Mouse (Mus musculus) heart, embryonic 11.5 days (tissue): Measurements from ENCODE around the gene Gtpbp10. TPM values are rescaled to one million over a fixed set of nuclear protein-coding genes. Genes with fewer than 3 reads are reported as not detected.

ENCODE experiments used
- ATAC-seq: fragments of 200-750 bp; cut with Nextera tagmentation; replicated peaks from 2 replicates; pipeline ENCODE4 v1.8.0; 2017; ENCODE audit warnings: moderate library complexity; ENCODE audit not compliant: insufficient number of reproducible peaks, low FRiP score, low TSS enrichment
- H3K27ac ChIP-seq: fragments of 300-500 bp; sonication (generic); 2 replicates; pipeline ENCODE4 v1.5.1; 2014; ENCODE audit warnings: mild to moderate bottlenecking, low read depth, low read length
- H3K27me3 ChIP-seq: fragments of 300-500 bp; sonication (generic); 2 replicates; pipeline ENCODE4 v1.6.1; 2014; ENCODE audit warnings: mild to moderate bottlenecking, low read length, mixed read lengths; ENCODE audit not compliant: control insufficient read depth, insufficient read depth
- H3K36me3 ChIP-seq: fragments of 300-500 bp; sonication (generic); 2 replicates; pipeline ENCODE4 v1.6.1; 2014; ENCODE audit warnings: mild to moderate bottlenecking, low read length, moderate library complexity, mixed read lengths; ENCODE audit not compliant: control insufficient read depth, insufficient read depth
- H3K4me1 ChIP-seq: fragments of 300-500 bp; sonication (generic); 2 replicates; pipeline ENCODE4 v1.6.1; 2014; ENCODE audit warnings: low read length; ENCODE audit not compliant: control insufficient read depth, insufficient read depth
- H3K4me2 ChIP-seq: fragments of 300-500 bp; sonication (generic); 2 replicates; pipeline ENCODE4 v1.6.1; 2014; ENCODE audit warnings: mild to moderate bottlenecking, moderate library complexity
- H3K4me3 ChIP-seq: fragments of 300-500 bp; sonication (generic); 2 replicates; pipeline ENCODE4 v1.5.1; 2014; ENCODE audit warnings: low read depth, low read length
- H3K9ac ChIP-seq: fragments of 300-500 bp; sonication (generic); 2 replicates; pipeline ENCODE4 v1.6.1; 2014; ENCODE audit warnings: mild to moderate bottlenecking, low read depth, low read length, moderate library complexity
- H3K9me3 ChIP-seq: fragments of 300-500 bp; sonication (generic); replicated peaks from 2 replicates; pipeline ENCODE4 v1.6.1; 2016; ENCODE audit warnings: low read length; ENCODE audit not compliant: control insufficient read depth
- WGBS: fragments of 180-500 bp; shearing (Covaris S2); extraction: QIAGEN DNeasy Blood & Tissue Kit; methylation state at CpG from one replicate; pipeline ENCODE4 v1.1.7; 2014; ENCODE audit not compliant: insufficient replicate concordance; 5-methylcytosine and 5-hydroxymethylcytosine counted together
- polyA plus RNA-seq: library from polyadenylated mRNA; unstranded; fragments of >200 nt; fragmentation: Nextera tagmentation; extraction: Ambion mirVana; gene quantifications from 2 replicates; pipeline ENCODE4 v1.2.1, GENCODE M21; 2014

Gtpbp10 gene
- polyA plus RNA-seq, 1 experiment from 2014 or later, result 21.3 TPM

DNA sequence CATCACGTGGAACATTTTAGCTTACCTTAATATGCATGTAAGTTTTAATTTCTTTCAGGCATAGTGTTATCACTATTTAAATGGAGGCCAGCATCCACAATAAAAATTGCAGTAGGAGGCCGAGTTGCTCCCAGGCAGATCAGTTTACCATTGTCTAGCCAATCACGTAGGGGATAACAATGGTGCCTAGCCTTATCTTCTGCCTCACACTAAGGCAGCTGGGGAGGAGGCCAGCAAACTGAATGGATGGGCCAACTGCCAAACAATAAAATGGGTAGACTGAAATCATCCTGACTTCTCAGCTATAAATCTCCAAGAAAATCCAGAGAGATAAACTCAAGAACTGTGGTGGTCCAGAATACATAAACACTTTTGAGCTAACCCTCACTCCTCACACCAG is 19.6 kb downstream of the Gtpbp10 start:
- ATAC-seq, result no peak
- Histone ChIP-seq H3K27ac (no peak overlapping the region), H3K4me3 (no peak overlapping the region), H3K36me3 (peaks cover 14% of the 10 kb centered on the region), H3K4me1 (no peaks in the 10 kb centered on the region), H3K4me2 (no peak overlapping the region), H3K9me3 (no peaks in the 10 kb centered on the region), H3K27me3 (no peaks in the 10 kb centered on the region), H3K9ac (no peak overlapping the region)
- WGBS, result 79% methylated on average over 3 of the region's 3 CpGs

DNA sequence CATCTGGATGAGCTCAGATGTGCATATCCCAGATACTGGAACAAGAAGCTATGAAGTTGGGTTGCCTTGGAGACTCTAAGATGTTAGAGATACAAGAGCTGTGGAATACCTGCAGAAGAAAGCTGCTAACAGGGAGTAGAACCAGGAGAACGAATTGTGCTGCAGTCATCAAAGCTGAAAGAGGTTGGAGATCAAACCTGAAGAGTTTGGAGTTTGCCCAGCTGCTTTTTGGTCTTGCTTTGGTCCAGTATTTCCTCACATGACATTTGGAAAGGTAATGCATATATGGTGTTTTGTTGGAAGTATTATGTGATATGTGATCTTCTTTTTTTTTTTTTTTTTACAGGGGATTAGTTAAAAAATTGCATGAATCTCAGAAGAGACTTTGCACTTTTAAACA is 23.2 kb downstream of the Gtpbp10 start:
- H3K36me3 ChIP-seq, result peaks cover 9% of the 10 kb centered on the region
- ATAC-seq, result no peak
- no peak overlapping the region for H3K4me3 ChIP-seq
- H3K4me2 ChIP-seq, result no peak overlapping the region
- H3K27ac ChIP-seq, result no peak overlapping the region
- no peaks in the 10 kb centered on the region for H3K4me1 ChIP-seq
- 83% methylated on average over 1 of the region's 1 CpGs for WGBS
- no peaks in the 10 kb centered on the region for H3K27me3 ChIP-seq
- no peaks in the 10 kb centered on the region for H3K9me3 ChIP-seq
- no peak overlapping the region for H3K9ac ChIP-seq

DNA sequence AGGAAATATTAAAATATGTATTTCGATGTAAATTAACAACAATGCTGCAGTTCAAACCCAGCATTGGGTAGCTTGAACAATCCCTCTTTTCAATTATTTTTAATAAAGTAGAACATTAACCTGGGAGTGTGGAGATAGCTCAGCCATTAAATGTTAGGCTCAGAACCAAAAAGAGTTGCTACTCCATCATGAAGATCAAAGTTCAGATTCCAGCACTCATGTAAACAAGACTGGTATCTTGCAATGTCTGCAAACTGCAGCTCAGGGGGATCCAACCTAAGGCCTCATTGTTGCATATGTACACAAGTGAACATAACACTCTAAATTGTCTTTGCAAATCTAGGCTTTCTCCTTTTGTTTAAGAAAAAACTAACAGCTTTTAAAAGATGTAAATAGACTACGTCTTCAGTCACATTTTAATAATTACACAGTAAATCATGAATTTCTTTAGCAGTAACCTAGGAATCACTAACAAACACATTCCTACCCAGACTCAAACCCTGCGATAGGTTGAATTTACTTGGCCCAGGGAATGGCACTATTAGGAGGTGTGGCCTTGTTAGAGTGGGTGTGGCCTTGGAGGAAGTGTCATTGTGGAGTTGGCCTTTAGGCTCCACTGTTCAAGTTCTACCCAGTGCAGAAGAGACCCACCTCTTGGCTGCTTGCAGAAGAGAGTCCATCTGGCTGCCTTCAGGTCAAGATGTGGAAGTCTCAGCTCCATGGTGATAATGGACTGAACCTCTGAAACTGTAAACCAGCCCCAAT is 25.5 kb downstream of the Gtpbp10 start:
- H3K4me1 ChIP-seq, result no peaks in the 10 kb centered on the region
- H3K27me3 ChIP-seq, result no peaks in the 10 kb centered on the region
- H3K4me3 ChIP-seq, result no peak overlapping the region
- no peak overlapping the region for H3K4me2 ChIP-seq
- H3K27ac ChIP-seq, result no peak overlapping the region
- 86% methylated on average over 3 of the region's 3 CpGs for WGBS
- ATAC-seq, result no peak
- no peaks in the 10 kb centered on the region for H3K9me3 ChIP-seq
- no peak overlapping the region for H3K9ac ChIP-seq
- peaks cover 6% of the 10 kb centered on the region for H3K36me3 ChIP-seq

DNA sequence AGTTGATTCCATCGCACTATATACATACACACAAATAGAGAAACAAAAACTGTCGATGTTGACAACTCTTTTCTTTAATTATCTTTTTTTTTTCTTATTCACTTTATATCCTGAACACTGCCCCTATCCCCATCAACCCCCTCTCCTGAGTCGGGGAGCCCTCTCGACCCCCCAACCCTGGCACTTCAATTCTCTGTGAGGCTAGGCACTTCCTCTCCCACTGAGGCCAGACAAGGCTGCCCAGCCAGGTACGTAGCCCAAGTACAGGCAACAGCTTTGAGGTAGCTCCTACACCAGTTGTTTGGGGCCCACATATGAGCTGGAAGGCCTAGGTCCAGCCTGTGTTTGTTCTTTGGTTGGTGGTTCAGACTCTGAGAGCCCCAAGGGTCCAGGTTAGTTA is 43.9 kb downstream of the Gtpbp10 start:
- Histone ChIP-seq H3K4me1 (0 out of 2 replicates have a peak, but pooled peaks cover 2% of the 10 kb centered on the region), H3K9me3 (no peaks in the 10 kb centered on the region), H3K4me2 (no peak overlapping the region; the same call in 1 of the 2 replicates), H3K36me3 (peaks cover 3% of the 10 kb centered on the region), H3K27me3 (no peaks in the 10 kb centered on the region), H3K4me3 (no peak overlapping the region), H3K27ac (no peak overlapping the region), H3K9ac (no peak overlapping the region)
- no peak for ATAC-seq
- WGBS, result 76% methylated on average over 5 of the region's 5 CpGs

DNA sequence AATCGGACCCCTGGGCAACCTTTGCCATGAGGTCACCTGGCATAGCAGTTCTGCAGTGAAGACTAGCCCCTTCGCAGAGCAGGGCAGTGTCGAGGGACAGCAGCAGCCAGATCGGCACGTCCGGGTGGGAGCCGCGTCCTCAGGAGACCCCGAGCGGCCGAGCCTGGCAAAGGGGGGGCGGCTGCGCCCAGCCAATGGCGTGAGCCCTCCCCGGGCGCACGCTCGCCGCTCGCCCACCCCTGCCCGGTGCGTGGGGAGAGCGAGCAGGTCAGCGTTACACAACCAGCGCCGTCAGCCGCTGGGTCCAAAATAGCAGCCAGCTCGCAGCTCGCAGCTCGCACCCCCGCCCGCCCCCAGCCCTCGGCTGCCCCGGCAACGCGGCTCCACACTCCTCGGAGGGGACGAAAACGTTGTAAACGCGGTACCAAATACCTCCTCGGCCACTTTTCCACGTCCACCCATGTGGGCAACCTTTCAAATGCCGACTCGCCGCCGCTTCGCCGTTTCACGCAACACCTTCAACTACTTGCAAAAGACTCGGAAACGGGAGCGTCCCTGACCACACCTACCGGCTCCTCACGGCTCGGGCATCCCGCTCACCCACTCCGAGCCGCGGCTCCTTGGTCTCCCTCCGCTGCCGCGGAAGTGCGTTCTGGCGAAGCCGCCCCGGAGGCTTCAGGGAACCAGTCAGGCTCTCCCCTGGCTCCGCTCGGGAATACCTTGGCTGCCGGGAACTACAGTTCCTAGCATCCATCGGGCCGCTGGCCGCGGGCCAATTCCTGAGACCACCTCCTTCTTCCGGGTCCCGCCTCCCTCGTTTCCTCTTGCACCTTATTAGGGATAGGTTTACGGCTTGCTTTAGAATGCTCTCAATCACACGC is 44.9 kb downstream of the Gtpbp10 start, which contains the start of gene Cldn12:
TSS of gene Cldn12 (minus strand) at position 763 of the 881 bp plus-strand sequence.
- Histone ChIP-seq H3K27ac (peak within 1 kb of the TSS; percentile 94), H3K4me2 (peak within 1 kb of the TSS; percentile 89), H3K4me1 (0 out of 2 replicates have a peak, but pooled peaks cover 2% of the 10 kb centered on the region), H3K27me3 (no peaks in the 10 kb centered on the region), H3K4me3 (peak within 1 kb of the TSS; percentile 79), H3K9me3 (no peaks in the 10 kb centered on the region), H3K9ac (peak within 1 kb of the TSS; percentile 85), H3K36me3 (peaks cover 3% of the 10 kb centered on the region)
- ATAC-seq, result peak; percentile 93
- WGBS, result under 1% methylated on average over 76 of the region's 79 CpGs

DNA sequence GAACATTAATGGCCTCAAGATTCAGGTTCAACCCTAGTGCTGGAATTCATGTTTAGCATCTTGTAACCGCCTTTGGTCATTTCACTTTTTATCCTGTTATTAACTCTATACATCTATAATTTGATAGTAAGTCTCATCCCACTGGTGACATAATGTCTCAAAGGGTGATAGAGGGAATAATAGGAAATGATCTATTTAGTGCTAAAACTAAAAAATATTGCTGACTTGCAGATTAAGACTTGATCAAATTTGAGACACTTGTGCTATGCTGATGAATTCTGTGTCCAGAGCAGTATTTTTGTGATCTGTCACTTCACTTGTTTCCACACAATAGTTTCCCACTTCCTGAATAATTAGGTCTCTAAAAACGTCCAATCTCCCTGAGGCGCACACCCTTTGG is 47.9 kb downstream of the Gtpbp10 start:
- ATAC-seq, result no peak
- Histone ChIP-seq H3K4me2 (no peak overlapping the region), H3K4me1 (0 out of 2 replicates have a peak, but pooled peaks cover 2% of the 10 kb centered on the region), H3K9ac (no peak overlapping the region), H3K27ac (no peak overlapping the region), H3K4me3 (no peak overlapping the region), H3K36me3 (peaks cover 3% of the 10 kb centered on the region), H3K9me3 (no peaks in the 10 kb centered on the region), H3K27me3 (no peaks in the 10 kb centered on the region)
- 84% methylated on average over 3 of the region's 3 CpGs for WGBS

DNA sequence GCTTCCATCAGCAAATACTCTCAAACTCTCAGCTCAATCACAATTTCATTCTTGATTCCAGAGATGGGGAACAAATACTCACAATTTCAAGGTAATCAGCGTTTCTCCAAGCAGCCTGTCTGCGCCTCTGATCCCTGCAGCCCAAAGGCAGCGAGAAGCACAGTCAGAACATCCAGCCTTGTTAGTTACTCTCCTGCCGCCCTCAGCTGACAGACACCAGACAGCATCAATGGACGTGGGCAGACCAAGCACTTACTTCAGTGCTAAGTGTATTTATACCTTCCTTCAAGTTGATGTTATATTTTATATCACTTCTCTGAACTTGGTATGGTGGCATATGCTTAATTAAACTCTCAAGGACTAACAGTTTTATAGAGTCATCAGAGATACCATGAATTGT is 48.3 kb downstream of the Gtpbp10 start:
- Histone ChIP-seq H3K4me2 (no peak overlapping the region), H3K4me3 (no peak overlapping the region), H3K9me3 (no peaks in the 10 kb centered on the region), H3K9ac (no peak overlapping the region), H3K27me3 (no peaks in the 10 kb centered on the region), H3K4me1 (0 out of 2 replicates have a peak, but pooled peaks cover 2% of the 10 kb centered on the region), H3K36me3 (peaks cover 3% of the 10 kb centered on the region), H3K27ac (no peak overlapping the region)
- 52% methylated on average over 5 of the region's 5 CpGs for WGBS
- no peak for ATAC-seq

DNA sequence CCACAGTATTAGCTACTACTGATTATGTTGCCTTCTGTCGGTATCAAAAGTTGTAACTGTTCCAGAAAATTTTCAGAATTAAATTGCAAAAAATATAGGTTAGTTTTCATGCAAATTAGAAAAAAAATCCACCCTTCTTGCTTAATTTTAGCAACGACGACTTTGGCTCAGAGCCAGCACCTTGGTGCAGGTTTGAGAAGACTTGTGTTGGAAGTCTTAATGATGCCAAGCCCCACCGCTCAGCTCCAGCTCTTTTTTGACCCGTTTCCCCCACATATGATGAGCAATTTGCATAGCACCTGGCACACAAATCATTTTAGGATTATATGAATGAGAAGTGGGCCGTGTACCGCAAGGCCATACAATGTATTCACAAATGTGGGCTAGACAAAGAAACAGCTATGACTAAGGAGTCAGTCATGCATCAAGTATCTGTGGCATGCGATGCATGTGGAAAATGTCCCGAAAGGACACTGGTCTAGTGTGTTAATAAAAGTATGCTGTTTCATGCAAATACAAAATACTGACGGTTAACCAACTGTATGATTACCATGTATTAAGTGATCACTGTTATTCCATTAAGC is 48.9 kb downstream of the Gtpbp10 start:
- 0 out of 2 replicates have a peak, but pooled peaks cover 2% of the 10 kb centered on the region for H3K4me1 ChIP-seq
- H3K9me3 ChIP-seq, result no peaks in the 10 kb centered on the region
- no peak overlapping the region for H3K27ac ChIP-seq
- no peak overlapping the region for H3K4me3 ChIP-seq
- no peaks in the 10 kb centered on the region for H3K27me3 ChIP-seq
- H3K36me3 ChIP-seq, result peaks cover 3% of the 10 kb centered on the region
- no peak overlapping the region for H3K9ac ChIP-seq
- no peak for ATAC-seq
- no peak overlapping the region for H3K4me2 ChIP-seq
- 70% methylated on average over 10 of the region's 10 CpGs for WGBS
